Comparison of ENCODE assay signal across 8 mouse cellular contexts in genomic region chr5:99728027-99728451, GRCm38 (mm10). TPM values are rescaled to one million over a fixed set of nuclear protein-coding genes. Genes with fewer than 3 reads are reported as not detected.
DNase-seq lines count a peak whose midpoint lies in the region; ATAC-seq and TF ChIP-seq lines count a peak whose summit lies in the region.

No protein-coding gene starts in this region.

- H3K4me2 ChIP-seq in liver, embryonic 14.5 days (ENCODE audit: low read depth): peak overlapping the region; percentile 60

- H3K9ac ChIP-seq in liver, embryonic 14.5 days (replicated peaks): no peak overlapping the region

- H3K27ac ChIP-seq in liver, embryonic 14.5 days: no peak overlapping the region

- under 1% methylated on average over 15 of the region's 15 CpGs for WGBS in liver, embryonic 14.5 days (ENCODE audit: insufficient replicate concordance)

- no peaks in the 10 kb centered on the region for H3K9me3 ChIP-seq in liver, embryonic 14.5 days (ENCODE audit: control insufficient read depth, low read length)

- peak; percentile 2 to 37 for DNase-seq in adrenal gland, adult (ENCODE audit: inconsistent age in 2 of 2, low spot score in 1 of 2)
- no peak for DNase-seq in adrenal gland, postnatal 25 days
- peak; percentile 14 for DNase-seq in thymus, postnatal 4 days
- no peak for DNase-seq in thymus, postnatal 10 days (ENCODE audit: low spot score in 2 of 2)
- DNase-seq in induced T-regulatory cell, adult 2 months (ENCODE audit: low read depth): peak; percentile 9
- DNase-seq in liver, embryonic 14.5 days (ENCODE audit: low read depth in 3 of 3, low spot score in 3 of 3): no peak
- peak; percentile 19 for DNase-seq in right cerebral cortex, postnatal 14 days

- no peak for TF ChIP-seq EP300 in liver, embryonic 14.5 days (IDR thresholded peaks at IDR 0.05; ENCODE audit: low read depth)

- H3K36me3 ChIP-seq in liver, embryonic 14.5 days (replicated peaks; ENCODE audit: control insufficient read depth, insufficient read depth, low read depth): no peaks in the 10 kb centered on the region

- ATAC-seq in liver, embryonic 14.5 days (ENCODE audit: insufficient read depth): no peak
- no peak for ATAC-seq in erythroblast, adult 5-6 weeks (replicated peaks; ENCODE audit: low FRiP score, poor library complexity, severe bottlenecking)

- TF ChIP-seq CTCF in liver, embryonic 14.5 days (IDR thresholded peaks at IDR 0.05; ENCODE audit: low read depth): no peak

- H3K4me1 ChIP-seq in liver, embryonic 14.5 days (replicated peaks; ENCODE audit: control insufficient read depth in 2 of 2, insufficient read depth in 2 of 2, low read length in 1 of 2): no peaks in the 10 kb centered on the region

- H3K4me3 ChIP-seq in liver, embryonic 14.5 days (ENCODE audit: insufficient read depth in 1 of 2, low read depth in 2 of 2, low read length in 2 of 2): peak overlapping the region; percentile 13 to 47; a peak in 2 of 4 replicates

- H3K27me3 ChIP-seq in liver, embryonic 14.5 days (ENCODE audit: control insufficient read depth, insufficient read depth, low read length): peaks cover 31% of the 10 kb centered on the region

RNA-seq across cellular contexts. Expression of gene Rasgef1b, which starts 0.8 kb away (rescaled TPM):
- 7.1 and 7.2 TPM in 2 replicates for total RNA-seq in adrenal gland, postnatal 25 days (2021)
- polyA plus RNA-seq in liver, embryonic 14.5 days (2012; rRNA removed): 1.9 and 2.8 TPM in 2 replicates
- polyA plus RNA-seq in liver, embryonic 14.5 days (2014; fragmentation: Nextera tagmentation; extraction: Ambion mirVana): 4.2 and 5.0 TPM in 2 replicates
- total RNA-seq in erythroblast, adult 5-6 weeks (2015; ENCODE audit: low replicate concordance): 2.9 TPM in 1 of 2 replicates, not detected in the other
- 1.3 TPM in 1 of 2 replicates, not detected in the other for total RNA-seq in erythroblast, adult 5-6 weeks (2017; ENCODE audit: low replicate concordance)

Comparison
In these comparisons a context has a peak if more than half of its experiments do, and no peak if none do; other contexts are left out.
1. DNase-seq: peak in adrenal gland, adult (2 of 2), thymus, postnatal 4 days (single experiment), induced T-regulatory cell, adult 2 months (single experiment) and right cerebral cortex, postnatal 14 days (single experiment); none in adrenal gland, postnatal 25 days (single experiment), thymus, postnatal 10 days (0 of 2) and liver, embryonic 14.5 days (0 of 3).